Mouse (Mus musculus): ENCODE data around the gene Ufsp1.

The Ufsp1 gene

DNA sequence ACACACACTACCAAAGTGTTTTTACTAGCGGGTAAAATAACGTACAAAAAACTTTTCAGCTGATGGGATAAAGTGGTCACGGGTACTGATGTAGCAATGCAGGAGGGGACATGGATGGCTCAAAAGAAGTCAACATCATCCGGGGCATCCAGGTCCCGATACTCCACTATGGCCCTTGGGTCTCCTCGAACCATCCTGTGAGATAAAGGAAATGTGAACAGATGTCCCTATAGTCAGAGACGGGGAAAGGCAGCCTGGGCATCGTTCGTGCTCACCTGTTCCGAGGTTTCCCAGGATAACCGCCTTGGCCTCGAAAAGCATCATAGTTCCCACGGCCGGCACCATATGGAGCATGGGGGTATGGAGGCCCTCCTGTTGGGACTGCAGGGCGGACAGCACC lies 1.3 kb downstream of the Ufsp1 start:
- DNase-seq (ENCODE audit: extremely low spot score), result no peak

DNA sequence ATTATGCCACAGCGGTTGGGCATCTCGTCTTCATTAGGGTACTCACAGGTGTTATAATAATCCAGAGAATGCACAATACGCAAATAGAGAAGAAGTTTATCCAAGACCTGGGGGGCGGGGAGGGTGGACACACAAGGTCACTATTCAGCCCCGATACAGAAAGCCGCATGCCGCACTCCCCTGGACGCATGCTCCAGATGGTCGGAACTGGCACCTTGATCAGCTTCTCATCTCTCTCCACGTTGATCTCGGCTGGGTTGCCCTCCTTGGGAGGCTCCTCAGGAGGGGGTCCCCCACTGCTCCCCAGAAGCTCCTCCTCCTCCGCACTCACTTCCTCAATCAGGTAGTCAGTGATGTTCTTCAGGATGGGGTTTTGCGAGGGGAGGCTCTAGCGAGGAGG lies 2.7 kb downstream of the Ufsp1 start:
- DNase-seq (ENCODE audit: extremely low spot score), result no peak

DNA sequence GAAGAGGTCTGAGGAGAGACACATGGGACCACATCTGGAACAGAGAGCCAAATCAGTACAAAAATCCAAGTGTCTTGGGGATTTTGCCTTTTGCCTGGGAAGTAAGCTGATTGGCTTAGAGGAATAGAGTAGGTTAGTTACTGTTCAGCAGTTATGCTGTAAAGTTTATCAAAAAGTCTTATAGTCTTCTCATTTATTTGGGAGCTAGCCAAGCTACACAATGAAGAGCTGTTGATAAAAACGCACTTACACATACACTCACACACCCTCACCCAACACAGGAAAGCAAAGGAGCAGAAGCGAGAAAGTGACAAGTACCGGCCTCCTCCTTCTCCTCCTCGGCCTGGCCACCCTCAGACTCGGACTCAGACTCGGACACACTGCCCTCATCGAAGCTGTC lies 4.8 kb downstream of the Ufsp1 start:
- no peak for DNase-seq (ENCODE audit: extremely low spot score)

DNA sequence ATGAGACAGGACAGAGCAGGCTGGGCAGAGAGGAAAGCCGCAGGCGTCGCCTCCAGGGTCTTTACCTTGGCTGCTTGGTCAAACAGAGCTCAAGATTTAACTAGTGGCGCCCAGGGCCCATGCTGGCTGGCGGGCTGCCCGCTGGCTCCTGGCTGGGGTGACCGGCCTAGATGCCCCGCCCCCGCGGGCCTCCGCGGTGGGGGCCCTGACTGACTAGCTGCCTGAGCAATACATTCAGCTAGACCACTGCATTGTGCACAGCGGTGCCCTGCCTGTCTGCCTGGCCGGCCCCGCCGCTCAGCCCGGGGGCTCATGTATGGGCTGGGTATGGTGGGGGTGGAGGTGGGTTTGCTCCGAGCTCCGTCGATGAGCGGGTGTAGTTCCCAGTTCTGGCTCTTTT lies 6.8 kb downstream of the Ufsp1 start:
- no peak for DNase-seq (ENCODE audit: extremely low spot score)

DNA sequence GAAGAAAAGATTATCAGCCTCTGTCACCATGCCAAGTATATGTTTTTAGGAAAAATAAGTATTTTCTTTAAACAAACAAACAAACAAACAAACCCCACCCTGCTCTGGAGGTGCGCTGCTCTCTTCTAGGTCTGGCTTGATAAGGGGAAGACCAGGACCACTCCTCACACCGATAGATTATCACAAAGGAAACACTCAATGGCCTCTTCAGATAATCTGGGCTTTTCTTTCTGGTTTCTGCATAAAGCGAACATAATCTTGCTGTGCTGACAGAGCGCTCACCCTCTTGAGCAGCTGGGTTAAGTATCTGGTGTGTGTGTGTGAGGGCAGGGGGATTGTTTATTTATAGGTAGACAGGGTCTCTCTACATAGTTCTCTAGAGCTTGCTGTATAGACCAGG lies 9.2 kb downstream of the Ufsp1 start:
- no peak for DNase-seq (ENCODE audit: extremely low spot score)

DNA sequence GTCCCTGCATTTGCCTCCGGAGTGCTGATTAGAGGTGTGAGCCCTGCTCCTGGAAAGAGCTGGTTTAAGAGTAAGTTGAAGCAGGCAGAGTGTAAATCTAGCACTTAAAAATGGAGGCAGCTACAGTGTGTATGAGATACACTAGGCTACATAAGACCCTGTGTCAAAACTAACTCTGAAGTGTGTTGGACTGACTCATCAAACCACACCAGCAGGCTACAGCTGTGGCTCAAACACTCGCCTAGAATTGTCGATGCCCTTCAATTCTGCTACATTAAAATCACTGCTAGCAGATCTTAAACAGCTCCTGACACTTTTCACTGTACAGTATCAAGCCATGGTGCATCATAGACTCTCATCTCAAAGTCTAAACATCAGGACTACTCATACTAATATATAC lies 9.7 kb downstream of the Ufsp1 start:
- DNase-seq (ENCODE audit: extremely low spot score), result no peak

DNA sequence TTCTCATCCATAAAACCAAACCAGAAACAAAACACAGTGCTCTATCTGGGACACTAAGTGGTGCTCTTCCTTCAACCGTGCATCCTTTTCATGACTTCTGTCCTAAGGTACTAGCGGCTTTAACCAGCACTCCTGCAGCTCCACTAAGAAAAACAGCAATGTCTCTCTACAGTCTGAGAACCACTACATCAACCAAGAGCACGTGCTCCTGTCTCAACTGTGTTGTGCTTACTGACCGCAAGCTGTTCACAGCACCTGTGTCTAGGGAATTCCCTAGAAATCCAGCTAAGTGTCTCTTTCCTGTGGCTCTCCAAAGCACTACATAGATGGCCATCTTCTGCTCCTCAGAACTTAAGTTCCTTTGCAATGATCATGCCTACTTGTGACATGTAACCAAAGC lies 10.4 kb downstream of the Ufsp1 start:
- DNase-seq (ENCODE audit: extremely low spot score), result no peak

DNA sequence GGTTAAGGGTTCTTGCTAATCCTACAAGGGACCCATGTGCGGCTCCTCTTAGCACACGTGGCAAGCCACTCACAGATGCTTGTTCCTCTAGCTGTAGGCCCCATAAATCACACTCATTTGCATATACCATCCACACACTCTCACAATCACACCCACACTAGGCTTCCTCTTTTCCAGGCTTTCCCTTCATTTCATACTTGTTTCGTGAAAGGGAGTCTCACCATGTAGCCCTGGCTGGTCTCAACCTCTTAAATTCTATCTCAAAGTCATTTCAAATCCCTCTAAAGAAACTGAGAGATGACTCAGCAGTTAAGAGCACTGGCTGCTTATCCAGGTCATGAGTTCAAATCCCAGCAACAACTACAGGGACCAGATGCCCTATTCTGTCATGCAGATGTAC lies 11.4 kb downstream of the Ufsp1 start:
- DNase-seq (ENCODE audit: extremely low spot score), result no peak

DNA sequence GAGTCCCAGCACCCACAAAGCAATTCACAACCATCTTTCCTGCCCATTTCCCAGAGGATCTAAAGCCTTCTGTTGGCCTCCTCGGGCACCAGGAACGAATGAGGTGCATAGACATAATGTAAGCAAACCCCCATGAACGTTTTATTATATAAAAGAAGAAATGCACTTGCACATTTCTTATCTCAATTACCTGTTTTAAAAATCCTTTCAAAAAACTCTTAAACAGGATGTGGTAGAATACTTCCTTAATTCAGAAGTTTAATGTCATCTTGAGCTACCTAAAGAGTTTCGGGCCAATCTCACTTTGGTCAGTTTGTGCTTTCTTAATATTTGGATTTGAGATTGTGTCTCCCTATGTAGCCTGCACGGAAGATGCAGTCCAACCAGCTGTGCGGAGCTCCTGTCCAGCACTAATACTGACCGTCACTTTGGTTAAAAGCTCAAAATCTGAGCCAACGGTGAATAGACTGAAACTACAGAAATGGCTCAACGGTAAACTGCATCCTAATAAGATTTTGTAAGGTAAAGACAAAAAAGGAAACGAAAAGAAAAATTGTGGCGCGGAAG lies 12.1 kb downstream of the Ufsp1 start:
- no peak for DNase-seq (ENCODE audit: extremely low spot score)

DNA sequence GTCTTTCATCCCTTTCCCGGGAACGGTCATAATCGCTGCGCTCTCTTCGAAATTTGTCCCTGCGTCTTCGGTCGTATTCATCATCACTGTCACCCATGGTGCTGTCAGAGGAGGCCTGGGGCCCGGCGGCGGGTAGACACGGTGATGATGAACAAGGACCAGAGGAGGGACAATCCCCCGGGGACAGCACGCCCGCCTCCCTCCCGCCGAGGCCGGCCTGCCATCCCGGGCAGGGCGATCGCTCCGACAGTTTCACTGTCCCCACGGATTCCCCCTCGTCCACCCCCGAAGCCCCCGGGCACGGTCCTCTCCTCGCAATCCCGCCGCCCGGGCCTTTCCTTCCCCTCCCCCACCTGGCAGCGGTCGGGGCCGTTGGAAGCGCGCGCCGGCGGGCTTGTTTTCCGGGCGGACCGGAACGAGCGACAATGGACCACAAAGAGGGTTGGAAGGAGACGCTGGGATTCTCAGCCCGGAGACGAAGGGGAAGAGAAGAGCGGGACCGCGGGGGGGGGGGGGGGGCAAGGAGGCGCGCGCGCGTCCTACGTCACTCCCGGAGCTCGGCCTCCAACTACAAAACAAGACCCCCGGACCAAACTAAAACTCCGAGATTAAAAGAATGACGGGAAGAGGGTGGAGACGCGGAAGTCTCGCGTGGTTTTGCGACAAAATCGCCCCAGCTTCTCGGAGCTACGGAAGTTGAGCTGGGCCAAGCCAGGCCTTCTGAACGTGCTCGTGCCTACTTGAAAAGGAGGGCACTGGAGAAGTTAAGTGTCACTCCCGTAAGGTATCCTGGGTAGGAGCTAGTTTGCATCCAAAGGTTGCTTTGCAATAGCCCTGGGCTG lies 12.9 kb downstream of the Ufsp1 start, which contains the start of gene Srrt:
Gene Srrt, minus strand, starts transcription at position 604 of the 842 bp plus-strand sequence.
- DNase-seq (ENCODE audit: extremely low spot score), result peak; percentile 94

DNA sequence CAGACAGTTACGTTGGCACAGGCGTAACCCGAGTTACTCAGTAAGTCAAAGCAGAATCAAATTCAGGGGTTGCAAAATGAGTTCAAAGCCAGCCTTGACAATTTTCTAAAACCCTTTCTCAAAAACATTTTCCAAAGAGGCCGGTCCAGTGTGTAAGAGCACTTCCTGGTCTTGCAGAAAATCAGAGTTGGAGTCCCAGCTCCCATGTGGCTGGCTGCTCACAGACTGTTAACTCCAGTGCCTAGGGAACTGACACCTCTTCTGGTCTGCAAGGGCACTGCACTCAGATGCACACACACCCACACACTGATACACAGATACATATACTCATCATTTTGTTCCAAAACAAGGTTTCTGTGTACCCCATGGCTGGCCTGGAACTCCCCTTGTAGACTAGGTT lies 13.9 kb downstream of the Ufsp1 start:
- DNase-seq (ENCODE audit: extremely low spot score), result no peak

DNA sequence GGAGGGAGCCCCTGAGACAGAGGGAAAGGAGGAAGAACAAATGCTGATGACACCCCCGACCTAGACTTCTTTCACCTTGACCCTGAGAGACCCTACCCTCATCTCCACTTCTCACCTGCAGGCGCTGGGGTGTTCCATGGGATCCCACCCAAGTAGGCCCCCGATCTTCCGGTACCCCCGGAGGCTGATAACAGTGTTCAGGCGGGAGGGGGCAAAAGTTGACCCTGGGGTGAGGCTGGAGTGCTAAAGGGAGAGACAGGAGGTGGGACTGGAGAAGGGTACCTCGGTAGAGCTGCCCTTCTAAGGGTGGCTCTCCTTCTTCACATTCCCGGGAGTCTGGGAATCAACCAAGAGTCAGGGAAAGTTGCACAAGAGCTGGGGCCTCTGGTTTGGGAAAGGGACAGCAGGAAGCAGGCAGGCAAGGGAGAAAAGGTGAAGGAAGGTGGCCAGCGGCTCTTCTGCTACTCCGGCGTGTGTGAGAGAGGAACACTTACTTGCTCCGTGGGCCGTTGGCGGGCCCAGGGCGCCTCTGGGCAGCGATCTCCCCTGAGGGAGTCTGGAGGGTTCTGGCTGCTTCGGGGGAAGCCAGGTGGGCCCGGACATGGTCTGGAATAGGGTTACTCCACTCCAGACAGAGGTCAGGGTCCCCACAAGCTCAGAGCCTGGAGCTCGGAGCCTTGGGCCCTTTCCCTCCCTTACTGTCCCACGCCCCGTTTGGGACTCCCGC lies 19.2 kb downstream of the Ufsp1 start:
- no peak for DNase-seq (ENCODE audit: extremely low spot score)

DNA sequence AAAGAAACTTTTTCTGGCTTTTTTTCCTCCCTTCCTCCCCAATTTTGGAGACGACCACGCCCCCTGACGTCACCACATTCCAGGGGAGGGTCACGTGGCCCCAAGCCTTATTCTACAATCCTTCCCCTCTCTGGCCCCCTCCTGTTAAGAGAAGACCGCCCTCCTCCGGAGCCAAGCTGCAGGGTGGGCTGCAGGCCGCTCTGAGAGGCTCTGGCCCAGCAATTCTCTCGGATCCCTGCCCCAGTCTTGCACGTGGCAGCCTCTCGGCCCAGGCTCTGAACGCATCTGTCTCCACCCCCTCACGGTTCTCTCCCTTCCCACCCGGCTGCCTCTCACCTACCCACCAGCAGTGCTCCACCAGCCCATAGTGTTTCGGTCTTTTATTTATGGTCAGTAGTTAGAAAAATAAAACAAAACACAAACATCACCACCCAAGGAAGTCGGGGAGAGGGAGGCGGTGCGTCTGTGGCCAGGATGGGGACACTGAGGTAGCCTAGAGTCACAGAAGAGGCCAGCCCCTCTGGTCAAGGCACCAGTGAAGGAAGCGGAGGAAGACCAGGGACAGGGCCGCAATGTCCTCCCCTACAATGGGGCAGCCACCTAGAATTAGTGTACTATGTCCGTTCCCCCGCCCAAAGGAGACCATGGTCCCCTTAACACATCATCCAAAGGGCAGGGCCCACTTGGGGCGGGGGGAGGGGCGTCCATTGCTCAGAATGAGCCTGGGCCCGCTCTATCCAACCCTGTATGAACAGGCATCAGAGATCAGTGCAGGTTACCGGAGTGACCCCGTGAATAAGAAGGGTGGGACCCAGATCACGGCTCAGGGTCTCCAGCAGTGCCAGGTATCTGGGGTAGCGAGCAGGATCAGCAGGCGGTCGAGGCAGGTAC lies 20.0 kb downstream of the Ufsp1 start, which contains the start of gene Trip6:
Gene Trip6, minus strand, starts transcription at position 212 of the 891 bp plus-strand sequence.
- DNase-seq (ENCODE audit: extremely low spot score), result peak; percentile 96

DNA sequence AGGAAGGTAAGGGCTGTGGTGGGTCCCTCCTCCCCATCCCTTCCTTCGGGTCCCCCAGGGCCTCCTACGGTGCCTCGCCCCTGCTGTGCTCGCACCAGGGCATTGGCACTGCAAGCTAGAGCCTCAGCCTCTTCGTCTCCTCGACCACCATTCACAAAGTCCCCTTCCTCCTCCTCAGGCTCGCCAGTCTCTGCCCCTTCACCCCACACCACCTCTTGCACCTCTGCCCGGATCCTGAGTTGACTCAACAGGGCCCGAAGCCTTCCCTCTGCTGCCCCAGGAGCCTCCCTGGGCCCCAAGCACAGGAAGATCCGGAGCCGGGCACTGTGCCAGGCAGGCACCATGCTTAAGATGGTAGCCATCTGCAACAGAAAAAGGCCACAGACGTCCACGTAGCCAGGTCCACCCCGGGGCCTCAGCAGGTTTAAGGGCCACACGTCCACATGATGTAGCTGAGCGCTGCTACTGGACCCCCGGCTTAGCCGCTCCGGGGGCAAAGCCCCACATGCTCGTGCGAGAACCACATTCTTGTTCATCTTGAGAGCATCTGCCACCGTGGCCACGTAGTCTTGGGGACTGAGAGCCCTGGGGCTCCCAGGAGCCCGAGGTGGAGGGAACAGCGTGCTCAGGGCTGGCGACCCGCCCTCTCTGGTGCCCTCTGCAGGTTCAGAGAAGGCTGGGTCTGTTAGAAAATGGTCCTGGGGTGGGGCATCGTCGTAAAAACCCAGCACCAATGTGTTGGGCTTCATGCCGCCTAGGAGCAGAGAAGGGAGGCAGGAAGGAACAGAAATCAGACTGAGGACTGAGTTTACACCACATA lies 20.9 kb downstream of the Ufsp1 start:
- peak; percentile 69 for DNase-seq (ENCODE audit: extremely low spot score)

DNA sequence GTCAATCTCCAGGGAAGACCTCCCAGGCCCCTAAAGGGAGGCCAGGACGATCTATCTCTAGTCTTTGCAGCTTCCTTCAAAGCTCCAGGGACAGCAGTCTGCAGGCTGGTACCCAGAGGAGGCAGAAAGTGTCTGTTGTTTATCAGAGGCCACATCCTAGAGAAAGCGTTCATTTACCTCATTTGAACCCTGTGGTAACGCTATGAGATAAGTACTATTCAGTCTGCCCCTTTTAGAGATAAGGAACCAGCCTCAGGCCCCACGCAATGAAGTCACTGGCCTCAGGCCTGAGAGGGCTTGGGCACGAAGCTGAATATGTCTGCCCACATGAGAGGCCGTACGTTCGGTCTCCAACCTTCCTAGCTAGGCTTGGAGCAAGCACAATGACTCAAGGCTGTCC lies 22.9 kb downstream of the Ufsp1 start:
- no peak for DNase-seq (ENCODE audit: extremely low spot score)

DNA sequence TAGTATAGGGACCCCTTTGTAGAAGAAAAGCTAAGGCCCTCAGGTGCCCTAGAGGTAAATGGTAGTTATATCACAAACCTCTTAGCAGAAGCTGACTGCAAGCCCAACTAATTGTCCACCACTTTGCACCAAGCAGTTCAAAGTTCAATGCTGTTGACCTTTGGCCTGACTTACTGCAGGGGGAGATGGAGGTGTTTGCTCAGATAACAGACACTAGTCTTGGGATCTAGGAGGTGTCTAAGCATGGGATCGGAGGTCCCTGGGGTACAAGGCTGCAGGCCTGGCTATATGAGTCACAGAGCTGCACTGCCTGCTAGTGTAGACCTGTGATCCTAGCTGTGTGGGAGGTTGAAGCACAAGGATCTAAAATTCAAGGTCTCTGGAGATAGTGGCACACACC lies 24.1 kb downstream of the Ufsp1 start:
- no peak for DNase-seq (ENCODE audit: extremely low spot score)

DNA sequence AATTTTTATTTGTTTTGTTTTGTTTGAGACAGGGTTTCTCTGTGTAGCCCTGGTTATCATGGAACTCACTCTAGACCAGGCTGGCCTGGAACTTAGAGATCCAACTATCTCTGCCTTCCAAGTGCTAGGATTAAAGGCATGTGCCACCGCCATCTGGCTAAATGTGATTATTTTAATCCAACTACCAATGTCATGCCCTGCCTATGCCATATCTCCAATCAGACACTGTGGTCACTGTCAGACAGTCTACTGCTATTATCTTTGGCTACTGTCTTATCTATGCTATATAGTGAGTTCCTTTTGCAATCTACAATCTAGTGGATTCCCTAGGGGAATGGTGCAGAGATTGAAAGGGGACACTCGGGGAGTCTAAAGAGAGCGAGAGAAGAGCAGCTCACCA lies 26.6 kb downstream of the Ufsp1 start:
- DNase-seq (ENCODE audit: extremely low spot score), result no peak

DNA sequence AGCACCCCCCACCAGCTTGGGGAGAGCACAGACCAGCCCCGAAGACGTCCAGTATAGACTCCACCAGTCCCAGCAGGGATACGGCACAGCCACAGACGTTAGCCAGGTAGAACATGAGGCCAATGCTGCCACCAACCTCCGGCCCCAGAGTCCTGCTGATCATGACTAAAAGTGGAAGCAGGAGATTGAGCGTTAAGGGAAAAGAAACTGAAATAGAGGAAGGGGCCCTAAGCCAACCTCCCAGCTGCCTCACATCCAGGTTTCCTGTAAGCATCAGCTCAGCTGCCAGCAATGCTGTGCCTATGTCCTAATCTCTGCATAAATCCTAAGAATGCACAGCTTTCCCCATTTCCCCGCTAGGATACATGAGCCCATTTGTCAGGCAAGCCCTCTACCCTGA lies 36.5 kb downstream of the Ufsp1 start:
- no peak for DNase-seq (ENCODE audit: extremely low spot score)

DNA sequence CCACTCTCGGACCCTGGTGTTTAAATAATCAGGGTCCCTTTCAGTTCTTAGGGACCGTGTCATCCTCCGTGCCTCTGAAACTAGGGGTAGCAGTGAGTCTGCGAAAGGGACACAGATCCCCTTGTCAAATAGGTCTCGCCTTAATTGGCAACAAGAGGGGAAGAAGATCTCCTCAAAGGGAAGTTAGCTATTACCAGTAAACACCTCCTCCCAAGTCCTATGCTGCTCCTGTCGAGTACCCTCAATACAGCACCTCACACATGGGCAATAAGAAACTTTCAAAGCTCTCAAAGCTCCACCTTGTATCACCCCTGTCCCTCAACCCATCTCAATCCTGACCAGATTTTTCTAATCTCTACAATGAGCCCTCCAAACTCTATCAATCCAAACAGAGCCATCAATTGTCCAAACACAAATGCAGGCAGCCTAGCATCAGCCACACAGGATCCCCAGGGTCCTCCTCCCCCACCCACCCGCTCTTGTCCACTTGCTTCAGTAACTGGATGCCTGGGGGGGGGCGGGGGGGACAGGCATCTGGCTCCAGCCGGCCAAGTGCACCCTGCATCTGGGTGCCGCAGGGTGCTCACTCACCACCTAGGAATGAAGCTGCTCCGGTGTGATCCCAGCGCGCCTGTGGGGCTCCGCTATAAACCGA lies 38.6 kb downstream of the Ufsp1 start:
- no peak for DNase-seq (ENCODE audit: extremely low spot score)

DNA sequence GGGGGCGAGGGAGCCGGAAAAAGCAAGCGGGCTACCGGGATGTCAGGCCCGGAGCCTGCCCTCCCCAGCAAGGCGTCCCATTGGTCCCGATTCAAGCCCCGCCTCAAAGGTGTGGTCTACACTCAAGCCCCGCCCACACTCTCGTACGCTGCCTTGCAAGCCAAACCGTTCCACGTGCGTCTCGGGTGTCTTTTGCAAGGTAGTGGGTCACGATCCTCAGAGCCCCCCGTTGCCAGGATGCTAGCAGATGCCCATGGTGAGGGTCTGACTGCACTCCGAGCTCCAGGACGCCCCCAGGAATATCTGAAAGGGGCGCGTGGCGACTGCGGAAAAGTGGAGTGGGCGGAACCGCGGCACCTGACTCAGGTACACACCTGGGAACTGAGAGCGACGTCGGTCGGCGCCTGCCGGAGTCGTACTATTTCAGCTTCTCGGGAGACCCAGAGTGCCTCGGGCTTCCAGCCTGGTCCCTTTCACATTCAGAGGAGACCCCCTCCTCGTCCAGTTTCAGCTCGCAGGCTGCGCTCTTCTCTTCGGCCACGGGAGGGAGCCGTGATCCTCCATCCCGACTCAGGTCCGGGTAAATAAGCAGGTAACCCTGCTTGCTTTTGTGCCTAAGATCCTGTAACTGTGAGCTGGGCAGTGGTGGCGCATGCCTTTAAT lies 39.2 kb downstream of the Ufsp1 start, which contains the start of gene Slc12a9:
Gene Slc12a9, minus strand, starts transcription at position 86 of the 663 bp plus-strand sequence.
- DNase-seq (ENCODE audit: extremely low spot score), result peak; percentile 91
